Mouse (Mus musculus) C2C12 (cell line): ENCODE data around the gene Sema5b.

ENCODE experiments used
- CEBPB ChIP-seq: IDR thresholded peaks from one replicate; pipeline ENCODE4 v1.6.1; 2011; ENCODE audit warnings: low read depth, mild to moderate bottlenecking, control low read depth, moderate library complexity
- CTCF ChIP-seq: IDR thresholded peaks from one replicate; pipeline ENCODE4 v1.5.1; 2011; ENCODE audit not compliant: control insufficient read depth, insufficient read depth, insufficient read length
- FOSL1 ChIP-seq: IDR thresholded peaks from one replicate; pipeline ENCODE4 v1.8.0; 2011; ENCODE audit warnings: mild to moderate bottlenecking, low read length; ENCODE audit not compliant: poor library complexity, insufficient read depth, severe bottlenecking
- MAX ChIP-seq: IDR thresholded peaks from one replicate; pipeline ENCODE4 v1.6.1; 2011; ENCODE audit warnings: mild to moderate bottlenecking, control low read depth
- MYOD1 ChIP-seq: IDR thresholded peaks from one replicate; pipeline ENCODE4 v1.6.1; 2011; ENCODE audit warnings: low read depth; ENCODE audit not compliant: control insufficient read depth, insufficient read length
- MYOG ChIP-seq: IDR thresholded peaks from one replicate; pipeline ENCODE4 v1.6.1; 2011; ENCODE audit not compliant: control insufficient read depth, insufficient read length; ENCODE audit errors: extremely low read depth
- USF1 ChIP-seq: IDR thresholded peaks from one replicate; pipeline ENCODE4 v1.6.1; 2011; ENCODE audit warnings: low read depth, mild to moderate bottlenecking, control low read depth, moderate library complexity

- TF ChIP-seq CEBPB (no peak), CTCF (no peak), USF1 (no peak), MYOD1 (no peak), MAX (no peak), FOSL1 (no peak), MYOG (no peak)
Observed at GRCm38 (mm10) chr16:35652206-35652605, 111.3 kb downstream of the Sema5b start.
